Comparison of ENCODE assay signal across 22 mouse cellular contexts in the genomic region with DNA sequence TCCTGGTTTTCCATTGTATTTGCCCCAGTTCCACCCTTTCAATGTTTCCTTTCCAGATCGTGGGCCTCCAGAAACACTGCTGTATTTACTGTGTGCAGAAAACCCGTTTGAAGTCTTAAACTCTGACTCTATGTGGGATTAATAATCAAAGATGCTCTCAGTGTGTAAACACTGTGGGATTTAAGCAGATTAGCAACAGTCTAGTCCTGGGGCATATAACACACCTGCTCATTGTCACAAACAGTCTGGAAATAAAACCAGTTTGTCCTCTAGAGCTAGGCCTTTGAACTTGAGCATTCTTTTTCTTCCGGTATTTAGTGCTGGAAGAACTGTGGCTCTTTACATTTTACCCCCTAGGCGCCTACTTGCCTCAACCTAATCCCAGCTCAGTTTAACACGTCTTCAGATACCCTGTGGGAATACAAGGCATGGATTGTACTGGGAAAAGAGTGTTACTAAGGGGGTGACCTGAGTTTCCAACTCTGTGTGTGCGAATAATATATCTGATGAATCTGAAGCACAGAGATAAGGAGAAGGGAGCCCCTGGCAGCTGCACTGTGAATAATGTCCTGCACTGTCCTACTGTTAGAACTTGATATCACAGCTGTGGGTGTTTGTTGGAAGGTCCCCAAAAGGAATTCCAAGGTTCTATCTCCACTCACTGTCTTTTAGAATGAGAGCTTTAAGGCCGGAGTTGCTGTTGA.
DNase-seq lines count a peak whose midpoint lies in the region; ATAC-seq lines count a peak whose summit lies in the region.
"Had no signal": no experiment of that assay in that cellular context is flagged by ENCODE, and none has a peak within 500 bp of the region (broad histone marks: within the 10 kb centered on the region; RNA-seq: fewer than 3 reads in every experiment).

No protein-coding gene starts in this region.

- peaks cover 8% of the 10 kb centered on the region; the same call in 1 of the 2 replicates for H3K4me1 ChIP-seq in kidney, embryonic 14.5 days (ENCODE audit: control insufficient read depth, insufficient read depth, low read length)
- no peaks in the 10 kb centered on the region for H3K4me1 ChIP-seq in midbrain, embryonic 12.5 days
- no peaks in the 10 kb centered on the region for H3K4me1 ChIP-seq in midbrain, embryonic 10.5 days
- H3K4me1 ChIP-seq in intestine, embryonic 16.5 days (ENCODE audit: control insufficient read depth, insufficient read depth, low read length) = peaks cover 4% of the 10 kb centered on the region
- 0 out of 2 replicates have a peak, but pooled peaks cover 5% of the 10 kb centered on the region for H3K4me1 ChIP-seq in stomach, embryonic 16.5 days (ENCODE audit: control insufficient read depth, insufficient read depth, low read length)
- no peaks in the 10 kb centered on the region for H3K4me1 ChIP-seq in liver, embryonic 11.5 days (replicated peaks; ENCODE audit: control insufficient read depth, insufficient read depth, low read length)
- H3K4me1 ChIP-seq: kidney, embryonic 15.5 days; midbrain, embryonic 15.5 days had no signal

- no peak overlapping the region for H3K4me3 ChIP-seq in kidney, embryonic 14.5 days (ENCODE audit: low read length)
- no peak overlapping the region for H3K4me3 ChIP-seq in midbrain, embryonic 12.5 days
- H3K4me3 ChIP-seq in midbrain, embryonic 10.5 days = no peak overlapping the region
- no peak overlapping the region for H3K4me3 ChIP-seq in intestine, embryonic 16.5 days (ENCODE audit: low read length)
- no peak overlapping the region for H3K4me3 ChIP-seq in stomach, embryonic 16.5 days (replicated peaks; ENCODE audit: low read length)
- H3K4me3 ChIP-seq in liver, embryonic 11.5 days (ENCODE audit: low read depth, low read length) = no peak overlapping the region
- H3K4me3 ChIP-seq: embryonic facial prominence, embryonic 12.5 days; heart, embryonic 13.5 days; kidney, embryonic 15.5 days; midbrain, embryonic 15.5 days had no signal

- WGBS in kidney, embryonic 14.5 days = 70% methylated on average over 7 of the region's 7 CpGs
- 52% methylated on average over 7 of the region's 7 CpGs for WGBS in midbrain, embryonic 12.5 days
- 67% methylated on average over 7 of the region's 7 CpGs for WGBS in midbrain, embryonic 10.5 days
- 41% methylated on average over 7 of the region's 7 CpGs for WGBS in intestine, embryonic 16.5 days
- 38% methylated on average over 7 of the region's 7 CpGs for WGBS in stomach, embryonic 16.5 days
- 67% methylated on average over 7 of the region's 7 CpGs for WGBS in liver, embryonic 11.5 days

- H3K4me2 ChIP-seq in kidney, embryonic 14.5 days (replicated peaks; ENCODE audit: low read depth, low read length) = no peak overlapping the region
- H3K4me2 ChIP-seq in midbrain, embryonic 12.5 days (replicated peaks) = no peak overlapping the region
- no peak overlapping the region for H3K4me2 ChIP-seq in intestine, embryonic 16.5 days (ENCODE audit: low read depth, low read length)
- no peak overlapping the region for H3K4me2 ChIP-seq in stomach, embryonic 16.5 days (ENCODE audit: low read depth, low read length)
- H3K4me2 ChIP-seq in liver, embryonic 11.5 days = no peak overlapping the region
- H3K4me2 ChIP-seq: embryonic facial prominence, embryonic 12.5 days; heart, embryonic 13.5 days; kidney, embryonic 15.5 days; midbrain, embryonic 15.5 days had no signal

- no peak overlapping the region for H3K9ac ChIP-seq in kidney, embryonic 14.5 days (ENCODE audit: low read depth, low read length)
- H3K9ac ChIP-seq in midbrain, embryonic 12.5 days (replicated peaks) = no peak overlapping the region
- no peak overlapping the region for H3K9ac ChIP-seq in intestine, embryonic 16.5 days (ENCODE audit: low read depth, low read length)
- no peak overlapping the region for H3K9ac ChIP-seq in stomach, embryonic 16.5 days (ENCODE audit: low read length)
- no peak overlapping the region for H3K9ac ChIP-seq in liver, embryonic 11.5 days (ENCODE audit: low read depth, low read length)
- H3K9ac ChIP-seq: embryonic facial prominence, embryonic 12.5 days; heart, embryonic 13.5 days; kidney, embryonic 15.5 days; liver, embryonic 14.5 days; midbrain, embryonic 15.5 days had no signal

- H3K9me3 ChIP-seq in kidney, embryonic 14.5 days (ENCODE audit: control insufficient read depth, low read length) = no peaks in the 10 kb centered on the region
- no peaks in the 10 kb centered on the region for H3K9me3 ChIP-seq in midbrain, embryonic 12.5 days
- no peaks in the 10 kb centered on the region for H3K9me3 ChIP-seq in midbrain, embryonic 10.5 days (replicated peaks)
- H3K9me3 ChIP-seq in intestine, embryonic 16.5 days (ENCODE audit: control insufficient read depth, low read length) = no peaks in the 10 kb centered on the region
- H3K9me3 ChIP-seq in stomach, embryonic 16.5 days (replicated peaks; ENCODE audit: control insufficient read depth, low read length) = no peaks in the 10 kb centered on the region
- H3K9me3 ChIP-seq in liver, embryonic 11.5 days (ENCODE audit: control insufficient read depth, low read length) = no peaks in the 10 kb centered on the region
- H3K9me3 ChIP-seq: embryonic facial prominence, embryonic 12.5 days; heart, embryonic 13.5 days; kidney, embryonic 15.5 days; midbrain, embryonic 15.5 days had no signal

- no peaks in the 10 kb centered on the region for H3K27me3 ChIP-seq in kidney, embryonic 14.5 days (ENCODE audit: control insufficient read depth, insufficient read depth, low read length)
- no peaks in the 10 kb centered on the region for H3K27me3 ChIP-seq in midbrain, embryonic 12.5 days
- H3K27me3 ChIP-seq in midbrain, embryonic 10.5 days (ENCODE audit: low read depth, poor library complexity, severe bottlenecking) = no peaks in the 10 kb centered on the region
- H3K27me3 ChIP-seq in intestine, embryonic 16.5 days (replicated peaks; ENCODE audit: control insufficient read depth, insufficient read depth, low read length) = no peaks in the 10 kb centered on the region
- H3K27me3 ChIP-seq in stomach, embryonic 16.5 days (ENCODE audit: control insufficient read depth, insufficient read depth, low read length) = no peaks in the 10 kb centered on the region
- no peaks in the 10 kb centered on the region for H3K27me3 ChIP-seq in liver, embryonic 11.5 days (replicated peaks; ENCODE audit: control insufficient read depth, insufficient read depth, low read length)
- H3K27me3 ChIP-seq: CH12.LX; embryonic facial prominence, embryonic 12.5 days; heart, embryonic 13.5 days; kidney, embryonic 15.5 days; midbrain, embryonic 15.5 days had no signal

- no peak for DNase-seq in kidney, adult 8-10 months
- DNase-seq in midbrain, embryonic 10.5 days (ENCODE audit: low spot score) = no peak
- no peak for DNase-seq in liver, embryonic 11.5 days (ENCODE audit: low spot score)
- DNase-seq in layer of hippocampus, postnatal 25 days (ENCODE audit: extremely low spot score in 1 of 2, low spot score in 1 of 2) = no peak
- DNase-seq: adrenal gland, adult 8-10 months; cerebellum, postnatal 14 days; heart, adult 11 months; heart, postnatal 36 days; lung, postnatal 4 days; spleen, adult 18-20 months; thymus, postnatal 36 days had no signal

- ATAC-seq in kidney, embryonic 14.5 days (ENCODE audit: low FRiP score, low TSS enrichment) = no peak
- ATAC-seq in midbrain, embryonic 12.5 days (ENCODE audit: low FRiP score, low read depth) = 0 out of 2 replicates have a peak, but pooled peaks have one; percentile 19
- peak; percentile 61 for ATAC-seq in intestine, embryonic 16.5 days
- peak; percentile 23; the same call in 1 of the 2 replicates for ATAC-seq in stomach, embryonic 16.5 days (ENCODE audit: insufficient read depth, low FRiP score)
- ATAC-seq in liver, embryonic 11.5 days (replicated peaks; ENCODE audit: low FRiP score) = no peak
- ATAC-seq: hindbrain, embryonic 16.5 days; midbrain, embryonic 15.5 days had no signal

- H3K36me3 ChIP-seq in kidney, embryonic 14.5 days (ENCODE audit: control insufficient read depth, insufficient read depth, low read length) = no peaks in the 10 kb centered on the region
- H3K36me3 ChIP-seq in midbrain, embryonic 12.5 days = no peaks in the 10 kb centered on the region
- H3K36me3 ChIP-seq in midbrain, embryonic 10.5 days = no peaks in the 10 kb centered on the region
- no peaks in the 10 kb centered on the region for H3K36me3 ChIP-seq in intestine, embryonic 16.5 days (ENCODE audit: control insufficient read depth, insufficient read depth, low read length)
- no peaks in the 10 kb centered on the region for H3K36me3 ChIP-seq in stomach, embryonic 16.5 days (ENCODE audit: control insufficient read depth, insufficient read depth, low read length)
- no peaks in the 10 kb centered on the region for H3K36me3 ChIP-seq in liver, embryonic 11.5 days (ENCODE audit: control insufficient read depth, insufficient read depth, low read length)
- H3K36me3 ChIP-seq: embryonic facial prominence, embryonic 12.5 days; heart, embryonic 13.5 days; kidney, embryonic 15.5 days; midbrain, embryonic 15.5 days had no signal

- H3K27ac ChIP-seq in kidney, embryonic 14.5 days (ENCODE audit: low read depth, low read length) = peak overlapping the region; percentile 30; the same call in 1 of the 2 replicates
- no peak overlapping the region for H3K27ac ChIP-seq in midbrain, embryonic 12.5 days (replicated peaks)
- H3K27ac ChIP-seq in midbrain, embryonic 10.5 days (replicated peaks) = no peak overlapping the region
- H3K27ac ChIP-seq in intestine, embryonic 16.5 days (ENCODE audit: low read length) = peak overlapping the region; percentile 52
- H3K27ac ChIP-seq in stomach, embryonic 16.5 days (ENCODE audit: low read length) = peak overlapping the region; percentile 46
- H3K27ac ChIP-seq in liver, embryonic 11.5 days (ENCODE audit: low read depth, low read length) = no peak overlapping the region
- H3K27ac ChIP-seq: embryonic facial prominence, embryonic 12.5 days; heart, embryonic 13.5 days; kidney, embryonic 15.5 days; liver, embryonic 14.5 days; midbrain, embryonic 15.5 days had no signal

Comparison
In these comparisons a context has a peak if more than half of its experiments do, and no peak if none do; other contexts are left out.
1. ATAC-seq: peak in midbrain, embryonic 12.5 days (single experiment), intestine, embryonic 16.5 days (single experiment) and stomach, embryonic 16.5 days (single experiment); none in kidney, embryonic 14.5 days (single experiment) and liver, embryonic 11.5 days (single experiment).
2. H3K27ac ChIP-seq: peak in kidney, embryonic 14.5 days (single experiment), intestine, embryonic 16.5 days (single experiment) and stomach, embryonic 16.5 days (single experiment); none in midbrain, embryonic 12.5 days (single experiment), midbrain, embryonic 10.5 days (single experiment) and liver, embryonic 11.5 days (single experiment).